Mouse (Mus musculus) neural tube, embryonic 15.5 days (tissue): ENCODE measurements around the gene Acad8. TPM values are rescaled to one million over a fixed set of nuclear protein-coding genes. Genes with fewer than 3 reads are reported as not detected.

Source experiments
- ATAC-seq: fragments of 200-750 bp; cut with Nextera tagmentation; 2 replicates; pipeline ENCODE4 v1.8.0; 2017; ENCODE audit warnings: mild to moderate bottlenecking, moderate TSS enrichment, moderate library complexity; ENCODE audit not compliant: low FRiP score
- H3K27ac ChIP-seq: fragments of 300-500 bp; sonication (generic); replicated peaks from 2 replicates; pipeline ENCODE4 v1.5.1; 2015; ENCODE audit warnings: mild to moderate bottlenecking, inconsistent platforms
- H3K27me3 ChIP-seq: fragments of 300-500 bp; sonication (generic); replicated peaks from 2 replicates; pipeline ENCODE4 v1.6.1; 2015; ENCODE audit warnings: inconsistent platforms
- H3K36me3 ChIP-seq: fragments of 300-500 bp; sonication (generic); 2 replicates; pipeline ENCODE4 v1.6.1; 2015; ENCODE audit warnings: inconsistent platforms
- H3K4me1 ChIP-seq: fragments of 300-500 bp; sonication (generic); 2 replicates; pipeline ENCODE4 v1.6.1; 2015; ENCODE audit warnings: inconsistent platforms
- H3K4me2 ChIP-seq: fragments of 300-500 bp; sonication (generic); 2 replicates; pipeline ENCODE4 v1.6.1; 2015; ENCODE audit warnings: inconsistent platforms, mild to moderate bottlenecking, moderate library complexity
- H3K4me3 ChIP-seq: fragments of 300-500 bp; sonication (generic); replicated peaks from 2 replicates; pipeline ENCODE4 v1.5.1; 2015; ENCODE audit warnings: mild to moderate bottlenecking, inconsistent platforms
- H3K9ac ChIP-seq: fragments of 300-500 bp; sonication (generic); replicated peaks from 2 replicates; pipeline ENCODE4 v1.6.1; 2015; ENCODE audit warnings: mild to moderate bottlenecking, inconsistent platforms
- H3K9me3 ChIP-seq: fragments of 300-500 bp; sonication (generic); replicated peaks from 2 replicates; pipeline ENCODE4 v1.6.1; 2016; ENCODE audit warnings: inconsistent platforms
- WGBS: fragments of 180-500 bp; shearing (Covaris S2); methylation state at CpG from one replicate; pipeline ENCODE4 v1.1.7; 2015; ENCODE audit warnings: mixed read lengths; 5-methylcytosine and 5-hydroxymethylcytosine counted together
- polyA plus RNA-seq: library from polyadenylated mRNA; unstranded; fragments of >200 nt; fragmentation: Nextera tagmentation; extraction: Ambion mirVana; gene quantifications from 2 replicates; pipeline ENCODE4 v1.2.1, GENCODE M21; 2015

Acad8 gene
- polyA plus RNA-seq, 1 experiment from 2014 or later = 30.7 TPM

- Histone ChIP-seq H3K36me3 (peaks cover 65% of the 10 kb centered on the region), H3K4me3 (no peak overlapping the region), H3K4me2 (no peak overlapping the region), H3K27me3 (no peaks in the 10 kb centered on the region), H3K4me1 (no peaks in the 10 kb centered on the region), H3K9ac (no peak overlapping the region), H3K9me3 (no peaks in the 10 kb centered on the region), H3K27ac (no peak overlapping the region)
- 90% methylated on average over 9 of the region's 9 CpGs for WGBS
- ATAC-seq = no peak
Measured at GRCm38 (mm10) chr9:26977754-26978153, 21.6 kb downstream of the Acad8 start.

- WGBS = 81% methylated on average over 2 of the region's 2 CpGs
- Histone ChIP-seq H3K36me3 (no peaks in the 10 kb centered on the region), H3K4me1 (no peaks in the 10 kb centered on the region), H3K27ac (no peak overlapping the region), H3K4me3 (no peak overlapping the region), H3K9ac (no peak overlapping the region), H3K4me2 (no peak overlapping the region), H3K9me3 (0 out of 2 replicates have a peak, but pooled peaks cover 6% of the 10 kb centered on the region), H3K27me3 (no peaks in the 10 kb centered on the region)
- ATAC-seq = no peak
Measured at GRCm38 (mm10) chr9:26947790-26948189, 51.6 kb downstream of the Acad8 start.

- no peak overlapping the region for H3K27ac ChIP-seq
- no peak overlapping the region for H3K4me2 ChIP-seq
- no peaks in the 10 kb centered on the region for H3K4me1 ChIP-seq
- H3K9me3 ChIP-seq = no peaks in the 10 kb centered on the region
- no peak overlapping the region for H3K9ac ChIP-seq
- H3K36me3 ChIP-seq = no peaks in the 10 kb centered on the region
- no peak for ATAC-seq
- WGBS = 68% methylated on average over 3 of the region's 3 CpGs
- no peaks in the 10 kb centered on the region for H3K27me3 ChIP-seq
- no peak overlapping the region for H3K4me3 ChIP-seq
Measured at GRCm38 (mm10) chr9:26924146-26924545, 75.2 kb downstream of the Acad8 start.

Other genes with a start within 250 kb of the Acad8 start
- gene Glb1l2, start 193.1 kb downstream of the Acad8 start, polyA plus RNA-seq = 1.6 and 2.6 TPM in 2 replicates
- gene Glb1l3, start 138.7 kb downstream of the Acad8 start, polyA plus RNA-seq = not detected in 2 replicates
- not detected in 2 replicates for gene Gm1110, start 76.5 kb downstream of the Acad8 start, polyA plus RNA-seq
- 140 and 148 TPM in 2 replicates for gene Thyn1, start 144 bp upstream of the Acad8 start, polyA plus RNA-seq
- gene Vps26b, start 30.5 kb upstream of the Acad8 start, polyA plus RNA-seq = 80.2 and 80.3 TPM in 2 replicates
- gene Ncapd3, start 30.6 kb upstream of the Acad8 start, polyA plus RNA-seq = 12.6 and 16.7 TPM in 2 replicates
- gene Jam3, start 155.9 kb upstream of the Acad8 start, polyA plus RNA-seq = 42.3 and 45.0 TPM in 2 replicates